In genomic region chr3:36318635-36319034, GRCm38 (mm10) we compare ENCODE assay signal across 16 mouse cellular contexts.
"Had no signal": no experiment of that assay in that cellular context is flagged by ENCODE, and none has a peak within 500 bp of the region (broad histone marks: within the 10 kb centered on the region; RNA-seq: fewer than 3 reads in every experiment).

No protein-coding gene starts in this region.

- H3K9me3 ChIP-seq: liver, embryonic 13.5 days; stomach, embryonic 15.5 days had no signal

- H3K4me3 ChIP-seq: left cerebral cortex, adult 2 months; liver, embryonic 13.5 days; stomach, embryonic 15.5 days had no signal

- H3K36me3 ChIP-seq: liver, embryonic 13.5 days; stomach, embryonic 15.5 days had no signal

- H3K9ac ChIP-seq: liver, embryonic 13.5 days; stomach, embryonic 15.5 days had no signal

- H3K4me2 ChIP-seq: liver, embryonic 13.5 days; midbrain, embryonic 11.5 days; stomach, embryonic 15.5 days had no signal

- H3K27me3 ChIP-seq: liver, embryonic 13.5 days; stomach, embryonic 15.5 days had no signal

- DNase-seq: kidney, adult 9 months; kidney, postnatal 25 days; layer of hippocampus, postnatal 36 days; liver, embryonic 13.5 days; lung, adult 2 months; lung, postnatal 14 days; lung, postnatal 4 days; midbrain, embryonic 14.5 days; right cerebral cortex, adult 18-20 months; right cerebral cortex, postnatal 14 days; right cerebral cortex, postnatal 4 days; thymus, postnatal 25 days had no signal

- H3K4me1 ChIP-seq: liver, embryonic 13.5 days; stomach, embryonic 15.5 days had no signal

- H3K27ac ChIP-seq: kidney, postnatal 0 days; left cerebral cortex, adult 2 months; liver, embryonic 13.5 days; stomach, embryonic 15.5 days had no signal
